Mouse (Mus musculus) bone marrow, adult 2 months (tissue): Measurements from ENCODE around the gene Opn4.

Experiments used
- CTCF ChIP-seq: fragments of 200-500 bp; IDR thresholded peaks from 2 replicates; pipeline ENCODE4 v1.5.1; 2011; ENCODE audit warnings: low read length, control low read depth; ENCODE audit not compliant: control insufficient read depth, insufficient read depth
- POLR2A ChIP-seq: fragments of 200-500 bp; IDR thresholded peaks from 2 replicates; pipeline ENCODE4 v1.6.1; 2011; ENCODE audit warnings: low read depth, mild to moderate bottlenecking, control low read depth, low read length, borderline replicate concordance; ENCODE audit not compliant: control insufficient read depth

DNA sequence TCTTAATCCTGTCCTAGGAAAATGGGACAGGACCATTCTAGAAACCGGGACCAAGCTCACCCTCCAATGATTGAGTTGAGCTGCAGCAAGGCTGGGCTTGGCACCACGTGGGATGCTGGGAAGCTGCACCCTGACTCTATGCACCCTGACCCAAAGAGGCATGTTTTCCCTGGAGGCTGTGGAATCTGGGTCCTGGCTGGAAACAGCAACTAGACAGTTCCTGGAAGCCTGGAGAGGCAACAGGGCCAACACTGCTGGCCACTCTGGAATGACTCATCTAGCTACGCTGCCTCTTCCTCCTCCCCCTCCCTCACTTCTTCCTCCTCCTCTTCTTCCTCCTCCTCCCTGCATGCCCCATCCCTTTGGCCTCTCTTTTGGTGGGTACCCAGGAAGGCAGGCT, 45.9 kb downstream of the Opn4 start:
- TF ChIP-seq CTCF (no peak), POLR2A (no peak)
